Mouse (Mus musculus) brain, embryonic 18.5 days (tissue): ENCODE data around the gene Lzts3.
A peak's percentile ranks its signal among the peaks of the same experiment; 100 is the strongest.

Experiments
- DNase-seq: peaks from one replicate; pipeline ENCODE4 v3.0.0-alpha.2; 2012; ENCODE audit warnings: low read depth, low spot score

The Lzts3 gene

GRCm38 (mm10) chr2:130635847-130636246, 6.8 kb downstream of the Lzts3 start:
- no peak for DNase-seq

GRCm38 (mm10) chr2:130634739-130635411, 7.7 kb downstream of the Lzts3 start:
- DNase-seq, result no peak

GRCm38 (mm10) chr2:130634006-130634738, 8.4 kb downstream of the Lzts3 start:
- no peak for DNase-seq

GRCm38 (mm10) chr2:130632887-130633675, 9.5 kb downstream of the Lzts3 start:
- no peak for DNase-seq

- no peak for DNase-seq
Observed at GRCm38 (mm10) chr2:130632416-130632815, 10.2 kb downstream of the Lzts3 start.

GRCm38 (mm10) chr2:130629839-130630203, 12.8 kb downstream of the Lzts3 start, which contains the start of the genes Fastkd5 and Ubox5:
Fastkd5 (minus strand) TSS chr2:130630027.
Ubox5 (minus strand) TSS chr2:130630038.
- peak; percentile 75 for DNase-seq

- no peak for DNase-seq
Observed at GRCm38 (mm10) chr2:130629080-130629838, 13.3 kb downstream of the Lzts3 start.

GRCm38 (mm10) chr2:130628424-130628823, 14.2 kb downstream of the Lzts3 start:
- no peak for DNase-seq

GRCm38 (mm10) chr2:130618972-130619371, 23.6 kb downstream of the Lzts3 start:
- no peak for DNase-seq

GRCm38 (mm10) chr2:130613091-130613490, 29.5 kb downstream of the Lzts3 start:
- DNase-seq, result no peak

GRCm38 (mm10) chr2:130602195-130602594, 40.4 kb downstream of the Lzts3 start:
- DNase-seq, result no peak

- DNase-seq, result no peak
Observed at GRCm38 (mm10) chr2:130598399-130598798, 44.2 kb downstream of the Lzts3 start.

GRCm38 (mm10) chr2:130597601-130598010, 45.0 kb downstream of the Lzts3 start:
- peak; percentile 12 for DNase-seq

GRCm38 (mm10) chr2:130595596-130595995, 47.0 kb downstream of the Lzts3 start:
- no peak for DNase-seq

GRCm38 (mm10) chr2:130591016-130591415, 51.6 kb downstream of the Lzts3 start:
- DNase-seq, result no peak

- no peak for DNase-seq
Observed at GRCm38 (mm10) chr2:130589761-130590160, 52.8 kb downstream of the Lzts3 start.

GRCm38 (mm10) chr2:130589157-130589556, 53.4 kb downstream of the Lzts3 start:
- no peak for DNase-seq

- DNase-seq, result no peak
Observed at GRCm38 (mm10) chr2:130588373-130588772, 54.2 kb downstream of the Lzts3 start.

- DNase-seq, result no peak
Observed at GRCm38 (mm10) chr2:130586016-130586415, 56.6 kb downstream of the Lzts3 start.

GRCm38 (mm10) chr2:130583902-130584560, 58.6 kb downstream of the Lzts3 start:
- DNase-seq, result no peak
